Mouse (Mus musculus) erythroblast, embryonic 14.5 days (primary cell): Measurements from ENCODE around the gene Gm47959.

Experiments
- GATA1 ChIP-seq: IDR thresholded peaks from 2 replicates; pipeline ENCODE4 v1.6.1; 2012; ENCODE audit warnings: low read length, inconsistent platforms, mixed read lengths
- TAL1 ChIP-seq: IDR thresholded peaks from 3 replicates; pipeline ENCODE4 v1.6.1; 2012; ENCODE audit warnings: low read length, inconsistent platforms, mixed read lengths

DNA sequence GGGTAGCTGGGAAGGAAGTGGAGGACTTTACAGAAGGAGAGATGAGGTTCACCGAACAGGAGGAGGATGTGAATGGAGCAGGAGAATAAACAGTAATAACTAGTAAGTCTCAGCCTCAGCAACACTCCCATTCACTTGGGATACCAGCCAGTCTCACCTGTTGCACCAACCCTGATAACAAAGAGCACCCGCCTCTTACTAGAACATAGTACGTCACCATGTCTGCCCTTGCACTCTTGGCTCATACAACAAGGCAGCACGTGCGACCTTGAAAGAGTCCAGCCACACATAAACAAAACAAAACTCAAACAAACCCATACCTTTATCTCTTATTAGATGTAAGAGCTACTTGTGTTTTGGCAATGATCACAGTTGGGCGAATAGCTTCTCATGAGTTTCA lies 32.2 kb downstream of the Gm47959 start:
- no peak for TF ChIP-seq GATA1
- no peak for TF ChIP-seq TAL1
